Mouse (Mus musculus) intestine, embryonic 15.5 days (tissue): ENCODE measurements at regions not wholly inside any gene's neighbourhood (a gene's known extent, or its start where the extent isn't known, plus 50 kb on each side); places are given as distances from the start of the nearest gene placed in this dataset.

Source experiments
- ATAC-seq: fragments of 200-750 bp; cut with Nextera tagmentation; 2 replicates; pipeline ENCODE4 v1.8.0; 2017; ENCODE audit warnings: moderate TSS enrichment, moderate library complexity
- H3K27ac ChIP-seq: fragments of 300-500 bp; sonication (generic); 2 replicates; pipeline ENCODE4 v1.5.1; 2015; ENCODE audit warnings: mild to moderate bottlenecking, inconsistent platforms
- H3K27me3 ChIP-seq: fragments of 300-500 bp; sonication (generic); replicated peaks from 2 replicates; pipeline ENCODE4 v1.6.1; 2015; ENCODE audit warnings: inconsistent platforms
- H3K36me3 ChIP-seq: fragments of 300-500 bp; sonication (generic); 2 replicates; pipeline ENCODE4 v1.6.1; 2015; ENCODE audit warnings: inconsistent platforms
- H3K4me1 ChIP-seq: fragments of 300-500 bp; sonication (generic); replicated peaks from 2 replicates; pipeline ENCODE4 v1.6.1; 2015; ENCODE audit warnings: inconsistent platforms
- H3K4me2 ChIP-seq: fragments of 300-500 bp; sonication (generic); replicated peaks from 2 replicates; pipeline ENCODE4 v1.6.1; 2015; ENCODE audit warnings: mild to moderate bottlenecking, inconsistent platforms
- H3K4me3 ChIP-seq: fragments of 300-500 bp; sonication (generic); replicated peaks from 2 replicates; pipeline ENCODE4 v1.5.1; 2015; ENCODE audit warnings: inconsistent platforms
- H3K9ac ChIP-seq: fragments of 300-500 bp; sonication (generic); 2 replicates; pipeline ENCODE4 v1.6.1; 2015; ENCODE audit warnings: inconsistent platforms
- H3K9me3 ChIP-seq: fragments of 300-500 bp; sonication (generic); 2 replicates; pipeline ENCODE4 v1.6.1; 2016; ENCODE audit warnings: inconsistent platforms
- WGBS: fragments of 180-500 bp; shearing (Covaris S2); methylation state at CpG from one replicate; pipeline ENCODE4 v1.1.7; 2015; 5-methylcytosine and 5-hydroxymethylcytosine counted together

DNA sequence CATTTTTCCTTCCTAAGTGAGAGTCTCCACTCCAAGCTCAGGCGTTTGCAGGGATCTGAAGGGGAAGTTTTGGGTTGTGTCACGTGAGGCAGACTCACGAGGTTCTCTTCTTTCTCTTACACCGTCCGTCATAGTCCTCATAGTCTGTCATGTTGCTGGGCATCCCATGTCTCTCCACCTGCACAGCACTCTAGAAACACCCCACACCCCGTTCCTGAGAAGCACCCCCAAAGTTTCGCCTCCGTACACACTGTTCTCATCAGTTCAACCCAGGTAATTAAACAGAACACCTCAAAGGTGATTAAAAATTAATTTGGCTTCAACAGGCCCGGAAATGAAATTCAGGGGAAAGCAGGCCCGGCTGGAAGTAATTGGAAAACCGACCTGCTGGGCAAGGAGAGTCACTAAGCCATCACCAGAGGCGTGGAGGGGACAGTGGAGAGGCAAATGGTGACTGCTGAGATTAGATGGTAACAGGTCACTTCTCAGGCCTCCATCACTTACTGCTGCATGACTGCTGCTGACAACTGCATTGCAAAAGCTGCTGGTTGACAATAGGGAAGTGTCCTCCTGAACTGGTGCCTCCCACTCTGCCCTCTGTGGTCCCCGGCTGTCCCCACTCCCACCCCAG lies 63.1 kb upstream of the Smndc1 start:
- Histone ChIP-seq H3K27me3 (no peaks in the 10 kb centered on the region), H3K4me3 (no peak overlapping the region), H3K4me1 (peaks cover 26% of the 10 kb centered on the region), H3K9me3 (no peaks in the 10 kb centered on the region), H3K27ac (no peak overlapping the region), H3K4me2 (no peak overlapping the region), H3K36me3 (no peaks in the 10 kb centered on the region), H3K9ac (no peak overlapping the region)
- WGBS: 87% methylated on average over 13 of the region's 13 CpGs
- no peak for ATAC-seq

GRCm38 (mm10) chr19:53452360-53452759 lies 62.0 kb upstream of the Smndc1 start:
- no peak overlapping the region for H3K27ac ChIP-seq
- H3K27me3 ChIP-seq: no peaks in the 10 kb centered on the region
- no peaks in the 10 kb centered on the region for H3K9me3 ChIP-seq
- no peak overlapping the region for H3K4me2 ChIP-seq
- no peaks in the 10 kb centered on the region for H3K36me3 ChIP-seq
- no peak overlapping the region for H3K4me3 ChIP-seq
- 42% methylated on average over 3 of the region's 3 CpGs for WGBS
- no peak for ATAC-seq
- peaks cover 35% of the 10 kb centered on the region for H3K4me1 ChIP-seq
- H3K9ac ChIP-seq: no peak overlapping the region

DNA sequence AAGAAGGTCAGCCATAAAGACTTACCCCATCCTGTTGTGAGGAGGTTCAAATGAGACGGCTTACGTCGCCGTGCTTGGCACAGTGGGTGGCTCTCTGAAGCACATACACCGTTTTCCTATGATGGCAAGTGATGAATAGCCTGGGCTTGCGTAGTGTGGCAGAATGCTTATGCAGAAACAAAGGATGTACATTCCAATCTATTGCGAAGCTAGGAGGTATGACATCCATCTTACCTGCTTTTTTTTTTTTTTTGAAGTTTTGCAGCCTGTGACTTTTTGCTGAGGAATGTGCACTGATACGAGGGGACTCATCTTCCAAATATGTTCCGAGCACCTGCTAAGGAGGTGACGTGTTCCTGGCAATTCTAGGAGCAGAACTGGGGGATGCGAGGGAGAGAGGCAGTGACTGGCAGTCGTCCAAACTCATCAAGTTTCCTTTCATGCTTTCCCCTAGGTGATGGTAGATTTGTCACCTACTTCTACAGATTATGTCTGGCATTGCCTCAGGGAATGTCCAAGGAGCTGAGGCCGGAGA lies 61.1 kb upstream of the Smndc1 start:
- Histone ChIP-seq H3K4me2 (no peak overlapping the region), H3K4me1 (peaks cover 42% of the 10 kb centered on the region), H3K36me3 (no peaks in the 10 kb centered on the region), H3K27me3 (no peaks in the 10 kb centered on the region), H3K27ac (no peak overlapping the region; the same call in 1 of the 2 replicates), H3K9ac (no peak overlapping the region), H3K9me3 (no peaks in the 10 kb centered on the region), H3K4me3 (no peak overlapping the region)
- ATAC-seq: no peak
- whole genome bisulfite sequencing: 59% methylated on average over 13 of the region's 13 CpGs

- Histone ChIP-seq H3K27me3 (no peaks in the 10 kb centered on the region), H3K9ac (no peak overlapping the region), H3K36me3 (no peaks in the 10 kb centered on the region), H3K9me3 (no peaks in the 10 kb centered on the region), H3K4me3 (no peak overlapping the region), H3K4me2 (no peak overlapping the region), H3K27ac (no peak overlapping the region; the same call in 1 of the 2 replicates), H3K4me1 (peaks cover 42% of the 10 kb centered on the region)
- ATAC-seq: peak; percentile 32
- WGBS: 58% methylated on average over 17 of the region's 17 CpGs
Observed at GRCm38 (mm10) chr19:53450624-53451387, 60.4 kb upstream of the Smndc1 start.

DNA sequence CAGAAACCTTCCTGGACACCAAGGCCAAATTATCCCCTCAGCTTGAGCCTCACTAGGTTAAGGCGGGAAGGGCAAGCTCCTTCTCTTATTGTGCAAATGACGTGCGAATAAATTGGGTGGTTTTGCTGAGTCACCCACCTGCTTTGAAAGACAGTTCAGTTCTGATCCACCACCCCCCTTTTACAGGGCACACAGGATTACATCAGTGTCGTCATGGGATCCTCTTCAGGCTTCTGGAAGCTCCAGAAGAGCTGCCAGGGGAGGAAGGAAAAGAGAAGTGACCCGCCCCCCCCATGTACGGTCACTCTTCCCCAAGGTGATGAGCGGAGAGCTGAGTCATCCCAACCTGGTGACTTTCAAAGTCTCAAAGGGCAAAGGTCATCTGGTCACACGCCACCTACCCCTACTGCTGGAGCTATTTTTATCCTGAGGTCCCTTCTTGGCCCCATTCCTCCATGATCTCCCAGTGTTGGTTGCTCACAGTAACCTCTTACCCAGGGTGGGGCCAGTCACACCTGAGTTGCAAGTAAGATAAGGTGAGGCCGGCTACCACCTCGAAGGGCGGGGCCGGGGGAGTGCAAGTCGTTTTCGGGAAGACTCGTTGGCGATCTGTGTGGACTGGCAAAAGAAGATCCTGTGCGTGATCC lies 58.9 kb upstream of the Smndc1 start:
- Histone ChIP-seq H3K4me1 (peaks cover 50% of the 10 kb centered on the region), H3K27me3 (no peaks in the 10 kb centered on the region), H3K27ac (0 out of 2 replicates have a peak overlapping the region, but pooled peaks have one; percentile 32), H3K9me3 (no peaks in the 10 kb centered on the region), H3K36me3 (no peaks in the 10 kb centered on the region), H3K4me3 (no peak overlapping the region), H3K9ac (no peak overlapping the region), H3K4me2 (no peak overlapping the region)
- peak; percentile 79 for ATAC-seq
- WGBS: 72% methylated on average over 17 of the region's 17 CpGs

DNA sequence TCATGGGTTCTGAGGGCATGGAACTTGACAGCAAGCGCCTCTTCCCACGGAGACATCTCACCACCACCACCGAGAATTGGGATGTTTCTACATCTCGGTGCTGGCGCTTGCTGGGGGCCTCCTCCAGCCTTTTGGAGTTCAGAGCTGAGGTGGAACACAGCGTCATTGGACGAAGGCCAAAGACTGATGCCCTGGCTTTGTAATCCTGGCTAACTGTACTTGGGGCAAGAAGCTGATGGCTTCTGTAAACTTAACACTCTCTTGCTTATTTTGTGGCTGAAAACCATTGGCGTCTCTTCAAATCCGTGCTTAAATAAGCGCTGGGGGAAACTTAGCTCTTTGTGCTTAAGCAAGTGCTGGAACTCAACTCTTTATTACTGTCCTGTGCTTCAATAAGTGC lies 57.8 kb upstream of the Smndc1 start:
- Histone ChIP-seq H3K4me3 (no peak overlapping the region), H3K4me2 (no peak overlapping the region), H3K27me3 (no peaks in the 10 kb centered on the region), H3K4me1 (peaks cover 50% of the 10 kb centered on the region), H3K27ac (peak overlapping the region; percentile 28; the same call in 1 of the 2 replicates), H3K9ac (no peak overlapping the region), H3K9me3 (no peaks in the 10 kb centered on the region), H3K36me3 (no peaks in the 10 kb centered on the region)
- WGBS: 56% methylated on average over 10 of the region's 10 CpGs
- ATAC-seq: no peak

- 56% methylated on average over 6 of the region's 6 CpGs for WGBS
- Histone ChIP-seq H3K27me3 (no peaks in the 10 kb centered on the region), H3K9me3 (no peaks in the 10 kb centered on the region), H3K4me1 (peaks cover 50% of the 10 kb centered on the region), H3K27ac (no peak overlapping the region), H3K4me2 (no peak overlapping the region), H3K36me3 (no peaks in the 10 kb centered on the region), H3K9ac (no peak overlapping the region), H3K4me3 (no peak overlapping the region)
- ATAC-seq: no peak
Observed at GRCm38 (mm10) chr19:53447754-53448153, 57.4 kb upstream of the Smndc1 start.

DNA sequence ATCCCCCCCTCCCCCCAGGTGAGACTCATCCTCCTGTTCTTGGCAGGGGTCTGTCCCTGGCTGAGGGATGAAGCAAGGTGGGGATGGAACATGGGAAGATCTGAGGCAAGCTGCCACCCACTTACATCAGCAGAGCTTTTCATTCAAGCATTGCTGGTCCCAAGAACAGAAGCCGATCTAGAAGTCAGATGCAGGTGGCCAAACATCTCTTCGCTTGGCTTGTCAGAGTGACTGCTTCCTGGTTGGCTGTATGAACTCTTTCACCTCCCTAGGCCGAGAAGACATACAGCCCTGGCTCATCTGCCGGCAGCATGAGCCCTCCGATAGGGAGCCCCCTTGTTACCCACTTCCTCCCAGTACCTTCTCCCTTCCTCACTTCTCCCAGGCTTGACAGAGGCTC lies 55.8 kb upstream of the Smndc1 start:
- no peak overlapping the region for H3K4me2 ChIP-seq
- no peak overlapping the region for H3K4me3 ChIP-seq
- ATAC-seq: no peak
- peaks cover 45% of the 10 kb centered on the region for H3K4me1 ChIP-seq
- WGBS: 44% methylated on average over 5 of the region's 5 CpGs
- H3K27ac ChIP-seq: no peak overlapping the region
- H3K27me3 ChIP-seq: no peaks in the 10 kb centered on the region
- no peaks in the 10 kb centered on the region for H3K9me3 ChIP-seq
- no peaks in the 10 kb centered on the region for H3K36me3 ChIP-seq
- H3K9ac ChIP-seq: no peak overlapping the region

GRCm38 (mm10) chr19:53444646-53445045 lies 54.3 kb upstream of the Smndc1 start:
- Histone ChIP-seq H3K27me3 (no peaks in the 10 kb centered on the region), H3K9ac (no peak overlapping the region), H3K4me2 (no peak overlapping the region), H3K36me3 (no peaks in the 10 kb centered on the region), H3K4me3 (no peak overlapping the region), H3K9me3 (no peaks in the 10 kb centered on the region), H3K4me1 (peaks cover 40% of the 10 kb centered on the region), H3K27ac (no peak overlapping the region)
- 46% methylated on average over 5 of the region's 5 CpGs for WGBS
- 0 out of 2 replicates have a peak, but pooled peaks have one; percentile 13 for ATAC-seq

DNA sequence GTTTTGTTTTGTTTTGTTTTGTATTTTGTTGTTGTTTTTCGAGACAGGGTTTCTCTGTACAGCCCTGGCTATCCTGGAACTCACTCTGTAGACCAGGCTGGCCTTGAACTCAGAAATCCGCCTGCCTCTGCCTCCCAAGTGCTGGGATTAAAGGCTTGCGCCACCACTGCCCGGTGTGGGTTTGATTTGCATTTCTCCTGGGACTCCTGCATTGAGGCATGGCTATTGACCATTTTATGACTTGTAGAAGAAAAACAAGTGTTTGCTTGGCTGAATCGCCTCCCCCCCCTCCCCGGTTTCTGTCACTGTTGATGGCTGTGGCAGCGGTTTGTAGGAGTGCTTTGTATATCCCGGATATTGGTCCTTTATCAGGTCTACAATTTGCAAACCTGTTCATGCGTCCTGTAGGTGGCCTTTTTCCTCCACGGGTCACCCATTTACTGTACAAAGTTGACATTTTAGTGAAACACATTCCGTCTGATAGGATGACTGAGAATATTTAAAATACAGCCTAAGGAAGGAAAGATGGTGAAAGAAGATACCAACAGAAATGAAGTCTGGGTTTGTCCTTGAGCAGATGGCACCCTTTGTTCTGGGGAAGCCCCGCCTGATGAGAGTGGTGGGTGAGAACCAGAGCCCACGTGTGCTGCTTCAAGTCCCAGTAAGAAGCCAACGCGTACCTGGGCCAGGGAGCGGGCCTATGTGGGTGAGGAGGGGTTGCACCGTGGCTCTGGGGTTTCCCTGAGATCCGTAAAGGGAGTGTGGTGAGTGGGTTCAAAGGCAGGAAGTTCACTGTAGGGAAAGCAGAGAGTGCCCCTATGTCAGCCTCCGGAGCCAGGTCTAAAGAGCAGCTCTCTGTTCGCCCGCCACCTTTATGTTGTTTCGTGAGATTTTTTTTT lies 52.6 kb upstream of the Smndc1 start:
- H3K36me3 ChIP-seq: no peaks in the 10 kb centered on the region
- H3K27ac ChIP-seq: no peak overlapping the region
- H3K4me1 ChIP-seq: peaks cover 26% of the 10 kb centered on the region
- no peak overlapping the region for H3K4me2 ChIP-seq
- H3K4me3 ChIP-seq: no peak overlapping the region
- no peak for ATAC-seq
- no peaks in the 10 kb centered on the region for H3K27me3 ChIP-seq
- no peak overlapping the region for H3K9ac ChIP-seq
- H3K9me3 ChIP-seq: no peaks in the 10 kb centered on the region
- 81% methylated on average over 22 of the region's 22 CpGs for WGBS

- Histone ChIP-seq H3K4me3 (no peak overlapping the region), H3K27me3 (no peaks in the 10 kb centered on the region), H3K9me3 (no peaks in the 10 kb centered on the region), H3K4me2 (no peak overlapping the region), H3K36me3 (no peaks in the 10 kb centered on the region), H3K4me1 (peaks cover 28% of the 10 kb centered on the region), H3K9ac (no peak overlapping the region), H3K27ac (no peak overlapping the region)
- 91% methylated on average over 4 of the region's 4 CpGs for WGBS
- no peak for ATAC-seq
Observed at GRCm38 (mm10) chr19:53442132-53442610, 51.8 kb upstream of the Smndc1 start.
